Mouse (Mus musculus): ENCODE results near the gene Aatk.

Aatk gene

GRCm38 (mm10) chr11:120028319-120029092, 18.5 kb downstream of the Aatk start:
- no peak for DNase-seq (ENCODE audit: low read depth in 2 of 2, low spot score in 2 of 2)

- no peak for DNase-seq (ENCODE audit: low read depth in 2 of 2, low spot score in 2 of 2)
Measured at GRCm38 (mm10) chr11:120026941-120027340, 20.0 kb downstream of the Aatk start.

GRCm38 (mm10) chr11:120022841-120023240, 24.1 kb downstream of the Aatk start:
- no peak for DNase-seq (ENCODE audit: low read depth in 2 of 2, low spot score in 2 of 2)

- no peak for DNase-seq (ENCODE audit: low read depth in 2 of 2, low spot score in 2 of 2)
Measured at GRCm38 (mm10) chr11:120022216-120022615, 24.8 kb downstream of the Aatk start.

- DNase-seq (ENCODE audit: low read depth in 2 of 2, low spot score in 2 of 2): no peak
Measured at GRCm38 (mm10) chr11:120021367-120021766, 25.6 kb downstream of the Aatk start.

GRCm38 (mm10) chr11:120019542-120020440, 27.2 kb downstream of the Aatk start:
- no peak for DNase-seq (ENCODE audit: low read depth in 2 of 2, low spot score in 2 of 2)

- DNase-seq (ENCODE audit: low read depth in 2 of 2, low spot score in 2 of 2): no peak
Measured at GRCm38 (mm10) chr11:120017011-120017410, 30.0 kb downstream of the Aatk start.

- DNase-seq (ENCODE audit: low read depth in 2 of 2, low spot score in 2 of 2): no peak
Measured at GRCm38 (mm10) chr11:120014758-120015157, 32.2 kb downstream of the Aatk start.

- peak; percentile 52 to 62 for DNase-seq (ENCODE audit: low read depth in 2 of 2, low spot score in 2 of 2)
Measured at GRCm38 (mm10) chr11:120013174-120013711, 33.7 kb downstream of the Aatk start.

GRCm38 (mm10) chr11:120012702-120013101, 34.3 kb downstream of the Aatk start:
- no peak for DNase-seq (ENCODE audit: low read depth in 2 of 2, low spot score in 2 of 2)

GRCm38 (mm10) chr11:120011761-120012560, 35.0 kb downstream of the Aatk start:
- no peak for DNase-seq (ENCODE audit: low read depth in 2 of 2, low spot score in 2 of 2)

GRCm38 (mm10) chr11:120011114-120011760, 35.7 kb downstream of the Aatk start:
- DNase-seq (ENCODE audit: low read depth in 2 of 2, low spot score in 2 of 2): no peak

- no peak for DNase-seq (ENCODE audit: low read depth in 2 of 2, low spot score in 2 of 2)
Measured at GRCm38 (mm10) chr11:120009937-120010336, 37.0 kb downstream of the Aatk start.

GRCm38 (mm10) chr11:120008956-120009355, 38.0 kb downstream of the Aatk start:
- no peak for DNase-seq (ENCODE audit: low read depth in 2 of 2, low spot score in 2 of 2)

GRCm38 (mm10) chr11:120008501-120008900, 38.5 kb downstream of the Aatk start:
- no peak for DNase-seq (ENCODE audit: low read depth in 2 of 2, low spot score in 2 of 2)

- no peak for DNase-seq (ENCODE audit: low read depth in 2 of 2, low spot score in 2 of 2)
Measured at GRCm38 (mm10) chr11:120007496-120008080, 39.4 kb downstream of the Aatk start.

- DNase-seq (ENCODE audit: low read depth in 2 of 2, low spot score in 2 of 2): no peak
Measured at GRCm38 (mm10) chr11:120005434-120006317, 41.3 kb downstream of the Aatk start.

- DNase-seq (ENCODE audit: low read depth in 2 of 2, low spot score in 2 of 2): no peak
Measured at GRCm38 (mm10) chr11:120002634-120003220, 44.2 kb downstream of the Aatk start.

- no peak for DNase-seq (ENCODE audit: low read depth in 2 of 2, low spot score in 2 of 2)
Measured at GRCm38 (mm10) chr11:120002041-120002440, 44.9 kb downstream of the Aatk start.

All from CD8-positive naive resting alpha-beta T cell, adult 2 months (primary cell).